Mouse (Mus musculus) cortical plate, adult 2 months (tissue): ENCODE measurements around the gene Nckap5.

Source experiments
- CTCF ChIP-seq: fragments of 200-500 bp; IDR thresholded peaks from 2 replicates; pipeline ENCODE4 v1.5.1; 2011; ENCODE audit warnings: mild to moderate bottlenecking, control low read depth, low read length; ENCODE audit not compliant: insufficient read depth; ENCODE audit errors: extremely low read depth
- POLR2A ChIP-seq: fragments of 200-500 bp; IDR thresholded peaks from 2 replicates; pipeline ENCODE4 v1.6.1; 2011; ENCODE audit warnings: mild to moderate bottlenecking, low read length, control low read depth; ENCODE audit not compliant: insufficient read depth; ENCODE audit errors: extremely low read depth

- TF ChIP-seq CTCF, result no peak
- TF ChIP-seq POLR2A, result no peak
Measured at GRCm38 (mm10) chr1:126590911-126591310, 239.7 kb downstream of the Nckap5 start.
